Mouse (Mus musculus) heart, adult 9 months (tissue): ENCODE measurements around the gene Slc25a5.
A peak's percentile ranks its signal among the peaks of the same experiment; 100 is the strongest.
"Not testable (repeated sequence)": the region's sequence is repeated elsewhere in the genome, so short reads cannot be mapped to it uniquely, and the experiment has no call there.

Experiments used
- DNase-seq, 2 experiments: peaks; one replicate each; pipeline ENCODE4 v3.0.0; 2022; ENCODE audit warnings: low spot score in 2 of 2

The Slc25a5 gene

DNA sequence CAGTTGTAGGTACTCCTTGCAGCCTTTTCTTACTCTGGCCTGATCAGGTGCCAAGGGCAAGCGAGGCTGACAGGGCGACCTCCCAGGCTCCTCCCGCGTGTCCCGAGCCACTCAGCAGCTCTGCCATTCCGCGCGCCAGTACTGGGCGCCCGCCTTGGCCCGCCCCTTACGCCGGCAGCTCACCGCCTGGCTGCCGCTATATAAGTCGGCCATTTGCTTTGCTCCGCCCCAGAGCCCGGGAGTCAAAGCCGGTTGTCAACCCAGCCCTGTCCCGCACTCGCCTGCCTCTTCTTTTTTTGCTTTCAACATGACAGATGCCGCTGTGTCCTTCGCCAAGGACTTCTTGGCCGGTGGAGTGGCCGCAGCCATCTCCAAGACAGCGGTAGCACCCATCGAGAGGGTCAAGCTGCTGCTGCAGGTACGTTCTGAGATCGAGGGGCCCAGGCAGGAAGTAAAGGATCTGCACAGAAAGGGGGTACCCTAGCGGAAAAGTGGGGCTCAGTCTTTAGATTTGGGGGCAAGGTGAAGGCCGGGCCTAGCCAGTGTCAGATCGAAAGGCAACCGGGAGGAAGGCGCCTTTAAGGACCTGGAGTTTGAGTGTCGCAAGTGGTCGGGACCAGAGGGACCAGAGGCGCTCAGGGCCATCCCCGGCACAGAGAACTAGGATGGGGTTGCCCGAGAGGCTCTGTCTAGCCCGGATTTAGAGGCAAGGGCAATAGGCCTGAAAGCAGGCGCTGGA lies at the start of gene Slc25a5:
Slc25a5 (plus strand) TSS at position 228 of the 739 bp plus-strand sequence.
- DNase-seq: peak; percentile 84

DNA sequence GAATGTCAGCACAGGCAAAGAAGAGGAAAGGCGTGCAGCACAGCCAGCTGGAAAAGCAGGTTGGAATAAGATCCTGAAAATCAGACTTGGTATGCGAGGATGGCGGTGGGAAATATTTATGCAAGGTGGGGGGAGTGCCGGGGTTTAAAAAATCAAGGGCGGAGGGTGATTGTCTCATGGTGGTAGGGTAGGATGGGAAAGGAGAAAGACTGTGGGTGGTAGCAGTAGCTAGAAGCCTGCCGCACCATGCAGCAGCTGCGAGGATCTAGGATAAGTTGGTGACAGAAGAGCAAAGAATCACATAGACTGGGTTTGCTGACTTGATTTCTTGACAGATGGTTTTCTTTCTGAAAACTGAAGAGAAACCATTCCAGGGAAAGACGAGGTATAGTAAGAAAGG lies 48.7 kb upstream of the Slc25a5 start:
- DNase-seq: no peak

- DNase-seq: no peak
These were observed 46.9 kb upstream of the Slc25a5 start for GRCm38 (mm10) chrX:36748573-36748972.

DNA sequence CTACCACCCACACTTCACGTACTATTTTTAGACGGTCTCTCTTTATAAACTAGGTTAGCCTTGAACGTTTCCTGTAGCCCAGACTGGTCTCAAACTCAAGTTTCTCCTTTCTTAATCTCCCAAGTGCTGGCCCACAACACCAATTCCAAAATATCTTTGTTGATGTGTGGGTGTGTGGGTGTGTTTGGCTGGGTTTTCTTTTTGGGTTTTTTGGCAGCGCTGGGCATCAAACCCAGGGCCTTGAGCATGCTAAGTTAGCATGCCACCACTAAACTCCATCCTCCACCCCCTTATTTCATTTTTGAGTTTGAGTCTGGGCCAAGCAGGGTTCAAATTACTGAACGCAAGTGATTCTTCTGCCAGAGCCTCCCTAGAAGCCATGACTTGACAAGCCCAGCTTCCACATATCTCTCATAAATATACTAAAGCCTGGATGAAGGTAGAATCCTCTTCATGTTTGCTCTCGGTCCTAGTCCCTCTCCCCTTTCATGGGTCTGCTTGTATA lies 46.1 kb upstream of the Slc25a5 start:
- DNase-seq: no peak

- DNase-seq: no peak
These were observed 44.9 kb upstream of the Slc25a5 start for GRCm38 (mm10) chrX:36750591-36750990.

DNA sequence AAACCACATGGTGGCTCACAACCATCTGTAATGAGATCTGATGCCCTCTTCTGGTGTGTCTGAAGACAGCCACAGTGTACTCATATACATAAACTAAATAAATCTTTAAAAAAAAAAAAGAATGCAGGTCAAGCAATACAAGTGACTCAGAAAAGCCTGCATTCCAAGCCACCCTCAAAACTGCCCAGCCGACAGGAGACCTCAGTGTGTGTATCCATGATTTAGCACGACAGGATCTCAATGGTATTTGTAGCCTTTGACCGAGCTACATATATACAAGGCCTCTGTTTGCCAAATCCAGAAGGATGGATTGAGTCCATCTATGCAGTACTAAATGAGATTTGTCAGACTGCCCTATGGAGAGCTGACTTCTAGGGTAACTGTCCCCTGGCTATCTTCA lies 42.9 kb upstream of the Slc25a5 start:
- no peak for DNase-seq

DNA sequence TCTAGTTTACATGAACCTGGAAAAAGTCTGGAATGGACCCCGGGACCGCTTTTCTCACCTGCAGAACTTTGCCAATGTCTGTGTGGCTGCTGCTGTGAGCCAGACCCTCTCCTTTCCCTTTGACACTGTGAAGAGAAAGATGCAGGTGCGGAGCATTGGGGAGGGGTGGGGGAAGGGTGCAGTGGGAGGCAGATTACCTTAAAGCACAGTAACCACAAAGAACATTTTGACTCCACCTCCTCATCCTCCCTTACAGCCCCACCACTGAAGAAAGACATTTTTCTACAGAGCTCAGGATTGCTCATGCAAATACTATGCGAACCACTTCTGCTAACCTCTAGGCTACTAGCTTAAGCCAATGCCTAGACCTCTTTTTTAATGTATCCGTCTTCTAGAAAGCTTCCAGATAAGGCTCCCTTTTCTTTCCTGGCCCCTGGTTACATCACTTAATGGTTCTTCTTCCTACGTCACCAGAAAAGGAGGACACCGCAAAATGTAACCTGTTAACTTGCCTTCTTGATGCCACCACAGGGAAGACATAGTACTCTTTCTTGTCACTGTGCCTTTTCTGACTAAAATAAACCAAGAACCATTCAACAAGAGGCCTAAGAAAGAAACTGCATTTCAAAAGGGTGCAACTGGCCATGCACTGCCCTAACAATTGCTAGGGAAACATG lies 37.5 kb upstream of the Slc25a5 start:
- DNase-seq: no peak

DNA sequence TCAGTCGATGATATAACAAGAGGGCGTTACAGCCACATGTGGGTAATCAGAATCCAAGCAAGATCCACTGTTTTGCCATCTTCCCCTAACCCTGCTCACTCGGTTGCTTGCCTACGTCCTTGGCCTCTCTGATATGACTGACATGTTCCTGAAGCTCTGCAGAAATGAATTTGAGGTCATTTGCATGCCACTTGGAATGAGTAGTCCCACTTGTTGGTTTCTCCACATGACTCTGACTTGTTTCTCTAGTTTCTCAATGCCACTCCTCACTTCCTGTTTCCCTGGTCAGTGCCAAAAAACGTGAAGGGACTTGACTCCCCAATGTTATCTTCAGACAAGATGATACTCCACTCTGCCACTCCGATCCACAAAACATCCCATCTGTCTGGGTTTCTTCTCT lies 36.9 kb upstream of the Slc25a5 start:
- DNase-seq: no peak

DNA sequence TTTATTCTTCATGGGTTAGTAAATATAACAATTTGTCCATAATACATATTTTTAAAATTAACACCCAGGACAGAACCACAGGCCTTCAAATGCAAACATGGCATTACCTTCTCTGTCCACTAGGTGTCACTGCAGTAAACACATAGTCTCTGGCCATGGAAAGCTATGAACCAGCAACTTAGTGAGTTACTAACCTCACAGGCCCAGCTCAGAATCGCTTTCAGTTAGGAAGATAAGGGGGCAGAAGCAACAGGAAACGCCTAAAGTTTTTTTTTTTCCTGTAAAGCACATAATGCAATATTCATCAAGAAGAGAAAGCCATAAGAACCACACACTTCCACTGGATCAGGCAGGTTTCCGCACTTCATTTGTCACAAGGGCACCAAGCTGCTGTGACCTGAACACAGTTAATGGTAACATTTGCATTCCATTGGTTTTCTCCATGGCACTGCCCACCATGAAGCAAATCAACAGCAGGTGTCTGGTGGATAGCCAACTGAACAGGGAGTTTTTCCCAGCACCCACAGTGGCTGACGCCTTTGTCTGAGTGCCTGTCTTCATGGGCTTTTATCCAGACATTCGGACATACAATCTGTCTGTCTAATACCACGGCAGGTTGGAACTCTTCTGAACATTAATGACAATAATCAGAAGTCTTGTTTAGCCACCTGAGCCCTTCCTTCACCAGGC lies 34.4 kb upstream of the Slc25a5 start:
- peak; percentile 8 to 52 for DNase-seq

DNA sequence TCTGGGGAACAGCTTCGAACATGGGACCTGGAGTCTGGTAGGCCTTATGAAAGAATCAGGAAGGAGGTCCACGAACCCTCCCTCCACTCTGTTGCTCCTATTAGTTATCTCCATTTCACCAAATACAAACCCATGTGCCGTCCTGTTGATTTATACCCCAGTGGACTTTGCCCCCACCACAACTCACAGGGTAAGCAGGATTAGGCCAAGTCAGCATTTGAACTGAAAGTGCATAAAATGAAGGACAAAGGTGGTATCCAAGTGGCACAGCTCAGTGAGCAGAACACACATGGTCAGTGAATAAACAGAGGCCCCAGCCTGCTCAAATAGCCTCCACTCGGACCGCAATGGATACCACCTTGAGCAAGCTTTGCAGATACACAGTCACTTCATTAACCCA lies 33.2 kb upstream of the Slc25a5 start:
- no peak for DNase-seq

- DNase-seq: no peak
These were observed 32.6 kb upstream of the Slc25a5 start for GRCm38 (mm10) chrX:36762894-36763293.

- DNase-seq: no peak
These were observed 32.0 kb upstream of the Slc25a5 start for GRCm38 (mm10) chrX:36763298-36763933.

DNA sequence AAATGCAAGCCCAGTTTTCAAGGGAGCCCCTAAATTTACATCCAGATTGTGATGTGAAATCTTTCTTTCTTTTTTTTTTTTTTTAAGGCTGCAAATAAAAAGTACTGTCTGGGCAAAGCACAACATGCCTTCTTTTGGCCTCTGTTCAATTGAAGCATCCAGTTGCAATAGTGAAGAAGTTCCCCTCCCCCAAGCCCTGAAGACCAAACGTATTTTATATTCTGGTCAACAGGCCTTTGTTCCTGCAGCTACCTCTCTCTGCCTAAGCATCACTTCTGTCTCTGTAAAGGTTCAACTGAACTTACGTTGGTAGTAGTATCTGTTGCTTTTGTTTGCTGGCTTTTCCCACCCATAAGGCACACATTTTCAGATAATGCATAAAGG lies 31.5 kb upstream of the Slc25a5 start:
- DNase-seq: no peak

GRCm38 (mm10) chrX:36767386-36767785 lies 28.1 kb upstream of the Slc25a5 start:
- no peak for DNase-seq

DNA sequence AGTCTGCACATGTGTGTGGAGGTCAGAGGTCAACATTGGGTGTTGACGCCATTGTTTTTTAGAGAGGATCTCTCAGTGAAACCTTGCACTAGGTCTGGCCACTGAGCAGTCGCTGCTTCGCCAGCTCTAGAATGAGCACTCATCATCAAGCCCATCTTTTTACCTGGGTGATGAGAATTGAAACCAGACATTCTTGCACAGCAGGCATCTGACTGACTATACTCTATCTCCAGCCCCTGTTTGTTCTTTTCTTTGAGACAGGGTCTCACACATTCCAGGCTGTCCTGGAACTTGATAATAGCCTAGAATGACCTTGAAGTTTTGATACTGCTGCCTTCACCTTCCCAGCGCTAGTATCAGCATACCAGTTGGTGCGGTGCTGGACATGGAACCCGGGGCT lies 22.9 kb upstream of the Slc25a5 start:
- no peak for DNase-seq

GRCm38 (mm10) chrX:36775520-36775919 lies 19.9 kb upstream of the Slc25a5 start:
- no peak for DNase-seq

- DNase-seq: no peak
These were observed 17.8 kb upstream of the Slc25a5 start for GRCm38 (mm10) chrX:36777694-36778093.

GRCm38 (mm10) chrX:36789360-36789759 lies 6.1 kb upstream of the Slc25a5 start:
- DNase-seq: no peak

DNA sequence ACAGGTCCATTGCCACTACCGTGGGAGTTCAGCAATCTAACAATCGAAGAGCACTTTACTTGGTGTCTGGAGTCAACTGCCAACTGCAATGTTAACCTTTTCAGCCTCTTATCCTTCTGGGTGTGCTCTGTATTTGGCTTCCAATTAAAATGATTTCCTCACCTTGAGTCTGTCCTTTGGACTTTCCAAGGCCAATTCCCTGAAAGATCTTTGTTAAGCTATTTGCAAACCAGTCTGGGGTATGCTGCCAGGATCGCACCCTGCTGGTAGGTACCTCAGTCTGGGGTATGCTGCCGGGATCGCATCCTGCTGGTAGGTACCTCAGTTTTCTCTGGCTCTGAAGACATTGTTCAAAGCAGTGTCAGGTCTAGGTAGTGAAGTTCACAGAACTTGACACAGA lies 880 bp upstream of the Slc25a5 start:
- no peak for DNase-seq

DNA sequence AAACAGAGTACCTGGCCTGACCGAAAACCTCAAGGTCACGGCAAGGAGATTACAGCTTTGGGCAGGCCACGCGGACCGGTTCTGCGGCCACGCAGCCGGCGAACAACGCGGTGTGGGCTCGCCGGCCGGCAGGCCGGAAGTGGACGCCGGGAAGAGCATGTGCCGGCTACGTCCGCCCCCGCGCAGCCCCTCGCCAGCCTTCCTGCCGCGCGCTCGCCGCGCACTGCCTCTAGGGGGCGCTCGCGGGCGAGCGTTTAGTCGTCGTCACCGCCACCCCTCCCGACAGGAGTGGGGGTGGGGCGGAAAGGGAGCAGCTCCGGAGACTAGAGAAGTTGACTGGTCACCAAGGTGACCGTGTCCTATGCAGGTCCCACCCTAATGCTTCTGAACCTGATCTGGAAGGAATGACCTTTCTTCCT lies 721 bp downstream of the Slc25a5 start:
- peak; percentile 78 to 82 for DNase-seq

DNA sequence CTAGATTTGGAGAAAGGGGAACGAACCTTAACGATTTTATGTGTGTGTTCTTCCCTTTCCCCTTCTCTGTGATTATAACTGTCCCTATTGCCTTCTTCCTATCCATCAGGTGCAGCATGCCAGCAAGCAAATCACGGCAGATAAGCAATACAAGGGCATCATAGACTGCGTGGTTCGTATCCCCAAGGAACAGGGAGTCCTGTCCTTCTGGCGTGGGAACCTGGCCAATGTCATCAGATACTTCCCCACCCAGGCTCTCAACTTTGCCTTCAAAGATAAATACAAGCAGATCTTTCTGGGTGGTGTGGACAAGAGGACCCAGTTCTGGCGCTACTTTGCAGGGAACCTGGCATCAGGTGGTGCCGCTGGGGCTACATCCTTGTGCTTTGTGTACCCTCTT lies 1.3 kb downstream of the Slc25a5 start:
- DNase-seq: not testable (repeated sequence)
